Mouse (Mus musculus) brown adipose tissue, adult 24 weeks (tissue): Measurements from ENCODE around the gene Mroh2a. TPM values are rescaled to one million over a fixed set of nuclear protein-coding genes. Genes with fewer than 3 reads are reported as not detected.

ENCODE experiments used
- H3K27ac ChIP-seq: fragments of 200-500 bp; replicated peaks from 2 replicates; pipeline ENCODE4 v1.5.1; 2012; ENCODE audit warnings: low read depth, mild to moderate bottlenecking, low read length
- H3K4me1 ChIP-seq: fragments of 200-500 bp; 2 replicates; pipeline ENCODE4 v1.6.1; 2012; ENCODE audit warnings: low read length, mixed read lengths; ENCODE audit not compliant: control insufficient read depth, insufficient read depth, insufficient read length
- H3K4me3 ChIP-seq: fragments of 200-500 bp; 2 replicates; pipeline ENCODE4 v1.5.1; 2012; ENCODE audit warnings: low read depth, mild to moderate bottlenecking, low read length, moderate library complexity; ENCODE audit not compliant: insufficient read depth
- polyA plus RNA-seq: library from polyadenylated mRNA; stranded (reverse); fragments of >200 nt; gene quantifications from 2 replicates; pipeline ENCODE4 v1.2.4, GENCODE M21; 2012; ENCODE audit not compliant: missing spikeins, insufficient read depth, insufficient read length

Mroh2a gene
- polyA plus RNA-seq: not detected in 2 replicates

GRCm38 (mm10) chr1:88226670-88227379, at the start of gene Mroh2a:
Gene Mroh2a (plus strand): TSS chr1:88226986.
- no peaks in the 10 kb centered on the region for H3K4me1 ChIP-seq
- no peak within 1 kb of the TSS for H3K4me3 ChIP-seq
- no peak within 1 kb of the TSS for H3K27ac ChIP-seq

GRCm38 (mm10) chr1:88179657-88180056, 47.1 kb upstream of the Mroh2a start:
- Histone ChIP-seq H3K4me3 (no peak overlapping the region), H3K27ac (no peak overlapping the region), H3K4me1 (no peaks in the 10 kb centered on the region)

GRCm38 (mm10) chr1:88186325-88186935, 40.4 kb upstream of the Mroh2a start:
- Histone ChIP-seq H3K27ac (no peak overlapping the region), H3K4me3 (no peak overlapping the region), H3K4me1 (no peaks in the 10 kb centered on the region)

GRCm38 (mm10) chr1:88192136-88192535, 34.6 kb upstream of the Mroh2a start:
- no peaks in the 10 kb centered on the region for H3K4me1 ChIP-seq
- H3K4me3 ChIP-seq: no peak overlapping the region
- no peak overlapping the region for H3K27ac ChIP-seq

GRCm38 (mm10) chr1:88195687-88196086, 31.1 kb upstream of the Mroh2a start:
- Histone ChIP-seq H3K27ac (no peak overlapping the region), H3K4me1 (no peaks in the 10 kb centered on the region), H3K4me3 (no peak overlapping the region)

- no peaks in the 10 kb centered on the region for H3K4me1 ChIP-seq
- H3K4me3 ChIP-seq: no peak overlapping the region
- H3K27ac ChIP-seq: no peak overlapping the region
Observed at GRCm38 (mm10) chr1:88197443-88197842, 29.3 kb upstream of the Mroh2a start.

- Histone ChIP-seq H3K4me1 (no peaks in the 10 kb centered on the region), H3K4me3 (no peak overlapping the region), H3K27ac (no peak overlapping the region)
Observed at GRCm38 (mm10) chr1:88199996-88200395, 26.8 kb upstream of the Mroh2a start.

GRCm38 (mm10) chr1:88200456-88200855, 26.3 kb upstream of the Mroh2a start, which contains the start of gene Ugt1a2:
Gene Ugt1a2 (plus strand): TSS chr1:88200601.
- Histone ChIP-seq H3K4me3 (no peak within 1 kb of the TSS), H3K4me1 (no peaks in the 10 kb centered on the region), H3K27ac (no peak within 1 kb of the TSS)

- Histone ChIP-seq H3K4me3 (peak within 1 kb of the TSS; percentile 71), H3K27ac (no peak within 1 kb of the TSS), H3K4me1 (no peaks in the 10 kb centered on the region)
Observed at GRCm38 (mm10) chr1:88205294-88205922, 21.4 kb upstream of the Mroh2a start, which contains the start of gene Dnajb3. Gene Dnajb3 (minus strand): TSS chr1:88205782.

- H3K4me1 ChIP-seq: no peaks in the 10 kb centered on the region
- H3K27ac ChIP-seq: no peak overlapping the region
- no peak overlapping the region for H3K4me3 ChIP-seq
Observed at GRCm38 (mm10) chr1:88206843-88207479, 19.8 kb upstream of the Mroh2a start.

- no peak within 1 kb of the TSS for H3K4me3 ChIP-seq
- H3K4me1 ChIP-seq: no peaks in the 10 kb centered on the region
- no peak within 1 kb of the TSS for H3K27ac ChIP-seq
Observed at GRCm38 (mm10) chr1:88211812-88212211, 15.0 kb upstream of the Mroh2a start, which contains the start of gene Ugt1a1. Gene Ugt1a1 (plus strand): TSS chr1:88211959.

GRCm38 (mm10) chr1:88212341-88213045, 14.3 kb upstream of the Mroh2a start:
- Histone ChIP-seq H3K4me3 (no peak overlapping the region), H3K4me1 (no peaks in the 10 kb centered on the region), H3K27ac (no peak overlapping the region)

- H3K4me3 ChIP-seq: no peak overlapping the region
- H3K27ac ChIP-seq: no peak overlapping the region
Observed at GRCm38 (mm10) chr1:88213061-88213460, 13.7 kb upstream of the Mroh2a start.

GRCm38 (mm10) chr1:88213766-88214461, 12.9 kb upstream of the Mroh2a start:
- Histone ChIP-seq H3K4me1 (no peaks in the 10 kb centered on the region), H3K4me3 (no peak overlapping the region), H3K27ac (no peak overlapping the region)

More at GRCm38 (mm10) chr1:88213061-88213460, 13.7 kb upstream of the Mroh2a start:
- no peaks in the 10 kb centered on the region for H3K4me1 ChIP-seq
